Mouse (Mus musculus) intestine, embryonic 14.5 days (tissue): Measurements from ENCODE around the gene Zcchc14. TPM values are rescaled to one million over a fixed set of nuclear protein-coding genes. Genes with fewer than 3 reads are reported as not detected.

Experiments
- ATAC-seq: fragments of 200-750 bp; cut with Nextera tagmentation; replicated peaks from 2 replicates; pipeline ENCODE4 v1.8.0; 2017; ENCODE audit warnings: low read depth, moderate number of reproducible peaks, moderate TSS enrichment, moderate library complexity; ENCODE audit not compliant: low FRiP score, low TSS enrichment
- DNase-seq: peaks from one replicate; pipeline ENCODE4 v3.0.0-alpha.2; 2018; ENCODE audit warnings: low spot score
- H3K27ac ChIP-seq: fragments of 300-500 bp; sonication (generic); 2 replicates; pipeline ENCODE4 v1.5.1; 2014; ENCODE audit warnings: low read depth, mild to moderate bottlenecking, control low read depth
- H3K27me3 ChIP-seq: fragments of 300-500 bp; sonication (generic); replicated peaks from 2 replicates; pipeline ENCODE4 v1.6.1; 2014; ENCODE audit warnings: low read length, control low read depth; ENCODE audit not compliant: control insufficient read depth, insufficient read depth
- H3K36me3 ChIP-seq: fragments of 300-500 bp; sonication (generic); 2 replicates; pipeline ENCODE4 v1.6.1; 2014; ENCODE audit warnings: low read length, control low read depth; ENCODE audit not compliant: control insufficient read depth, insufficient read depth
- H3K4me1 ChIP-seq: fragments of 300-500 bp; sonication (generic); replicated peaks from 2 replicates; pipeline ENCODE4 v1.6.1; 2014; ENCODE audit warnings: low read length, control low read depth, mixed read lengths; ENCODE audit not compliant: control insufficient read depth, insufficient read depth
- H3K4me2 ChIP-seq: fragments of 300-500 bp; sonication (generic); 2 replicates; pipeline ENCODE4 v1.6.1; 2014; ENCODE audit warnings: low read length
- H3K4me3 ChIP-seq: fragments of 300-500 bp; sonication (generic); 2 replicates; pipeline ENCODE4 v1.5.1; 2014; ENCODE audit warnings: low read depth, low read length, control low read depth, mixed read lengths
- H3K9ac ChIP-seq: fragments of 300-500 bp; sonication (generic); 2 replicates; pipeline ENCODE4 v1.6.1; 2014; ENCODE audit warnings: mild to moderate bottlenecking, low read length
- H3K9me3 ChIP-seq: fragments of 300-500 bp; sonication (generic); 2 replicates; pipeline ENCODE4 v1.6.1; 2016; ENCODE audit warnings: low read length, control low read depth; ENCODE audit not compliant: control insufficient read depth
- whole genome bisulfite sequencing: fragments of 180-500 bp; shearing (Covaris S2); extraction: QIAGEN DNeasy Blood & Tissue Kit; methylation state at CpG from one replicate; pipeline ENCODE4 v1.1.7; 2014; 5-methylcytosine and 5-hydroxymethylcytosine counted together
- polyA plus RNA-seq: library from polyadenylated mRNA; unstranded; fragments of >200 nt; fragmentation: Nextera tagmentation; extraction: Ambion mirVana; gene quantifications from 2 replicates; pipeline ENCODE4 v1.2.1, GENCODE M21; 2014

Zcchc14 gene
- polyA plus RNA-seq, 1 experiment from 2014 or later: 21.9 TPM

- H3K4me2 ChIP-seq: peak overlapping the region; percentile 89
- DNase-seq (peak; percentile 57), ATAC-seq (no peak; the same call in none of the 2 replicates)
- peak overlapping the region; percentile 97 for H3K4me3 ChIP-seq
- 2% methylated on average over 44 of the region's 44 CpGs for WGBS
- no peaks in the 10 kb centered on the region for H3K9me3 ChIP-seq
- peak overlapping the region; percentile 43; the same call in 1 of the 2 replicates for H3K27ac ChIP-seq
- peaks cover 22% of the 10 kb centered on the region for H3K4me1 ChIP-seq
- H3K36me3 ChIP-seq: no peaks in the 10 kb centered on the region
- no peaks in the 10 kb centered on the region for H3K27me3 ChIP-seq
- H3K9ac ChIP-seq: peak overlapping the region; percentile 76
Measured at GRCm38 (mm10) chr8:121577751-121578675, 74.7 kb downstream of the Zcchc14 start.

GRCm38 (mm10) chr8:121575661-121576060 lies 77.0 kb downstream of the Zcchc14 start:
- H3K36me3 ChIP-seq: no peaks in the 10 kb centered on the region
- no peaks in the 10 kb centered on the region for H3K9me3 ChIP-seq
- no peak overlapping the region for H3K9ac ChIP-seq
- no peak overlapping the region for H3K4me2 ChIP-seq
- H3K27ac ChIP-seq: no peak overlapping the region
- no peak overlapping the region for H3K4me3 ChIP-seq
- H3K27me3 ChIP-seq: no peaks in the 10 kb centered on the region
- peaks cover 23% of the 10 kb centered on the region for H3K4me1 ChIP-seq
- ATAC-seq (no peak), DNase-seq (no peak)
- WGBS: 66% methylated on average over 3 of the region's 3 CpGs

- peak; percentile 68 for ATAC-seq
- Histone ChIP-seq H3K27me3 (no peaks in the 10 kb centered on the region), H3K27ac (no peak overlapping the region), H3K4me1 (peaks cover 23% of the 10 kb centered on the region), H3K36me3 (no peaks in the 10 kb centered on the region), H3K9ac (no peak overlapping the region), H3K4me2 (no peak overlapping the region), H3K9me3 (no peaks in the 10 kb centered on the region), H3K4me3 (no peak overlapping the region)
- DNase-seq: no peak
- 32% methylated on average over 3 of the region's 3 CpGs for WGBS
Measured at GRCm38 (mm10) chr8:121573275-121573674, 79.4 kb downstream of the Zcchc14 start.

- H3K9ac ChIP-seq: no peak overlapping the region
- DNase-seq (no peak), ATAC-seq (no peak)
- no peaks in the 10 kb centered on the region for H3K9me3 ChIP-seq
- no peak overlapping the region for H3K4me2 ChIP-seq
- H3K27me3 ChIP-seq: no peaks in the 10 kb centered on the region
- no peak overlapping the region for H3K4me3 ChIP-seq
- H3K27ac ChIP-seq: no peak overlapping the region
- H3K36me3 ChIP-seq: no peaks in the 10 kb centered on the region
- 71% methylated on average over 7 of the region's 7 CpGs for WGBS
- peaks cover 19% of the 10 kb centered on the region for H3K4me1 ChIP-seq
Measured at GRCm38 (mm10) chr8:121572121-121572520, 80.6 kb downstream of the Zcchc14 start.

GRCm38 (mm10) chr8:121570801-121571200 lies 81.9 kb downstream of the Zcchc14 start:
- no peak overlapping the region for H3K4me3 ChIP-seq
- no peak overlapping the region for H3K9ac ChIP-seq
- ATAC-seq (no peak), DNase-seq (no peak)
- WGBS: 79% methylated on average over 17 of the region's 17 CpGs
- no peaks in the 10 kb centered on the region for H3K27me3 ChIP-seq
- peaks cover 5% of the 10 kb centered on the region; the same call in 1 of the 2 replicates for H3K36me3 ChIP-seq
- H3K4me1 ChIP-seq: peaks cover 13% of the 10 kb centered on the region
- H3K4me2 ChIP-seq: no peak overlapping the region
- no peak overlapping the region for H3K27ac ChIP-seq
- no peaks in the 10 kb centered on the region for H3K9me3 ChIP-seq

GRCm38 (mm10) chr8:121570335-121570734 lies 82.4 kb downstream of the Zcchc14 start:
- Histone ChIP-seq H3K4me2 (no peak overlapping the region), H3K27me3 (no peaks in the 10 kb centered on the region), H3K36me3 (peaks cover 5% of the 10 kb centered on the region; the same call in 1 of the 2 replicates), H3K9me3 (no peaks in the 10 kb centered on the region), H3K9ac (no peak overlapping the region), H3K4me3 (no peak overlapping the region), H3K27ac (no peak overlapping the region), H3K4me1 (peaks cover 13% of the 10 kb centered on the region)
- 73% methylated on average over 21 of the region's 21 CpGs for WGBS
- no peak for DNase-seq
- ATAC-seq: no peak

GRCm38 (mm10) chr8:121568321-121568720 lies 84.4 kb downstream of the Zcchc14 start:
- H3K27me3 ChIP-seq: no peaks in the 10 kb centered on the region
- H3K27ac ChIP-seq: no peak overlapping the region
- H3K36me3 ChIP-seq: peaks cover 5% of the 10 kb centered on the region; the same call in 1 of the 2 replicates
- peaks cover 11% of the 10 kb centered on the region for H3K4me1 ChIP-seq
- no peak for ATAC-seq
- H3K4me3 ChIP-seq: no peak overlapping the region
- no peak overlapping the region for H3K9ac ChIP-seq
- H3K9me3 ChIP-seq: no peaks in the 10 kb centered on the region
- WGBS: 51% methylated on average over 6 of the region's 6 CpGs
- no peak overlapping the region for H3K4me2 ChIP-seq
- DNase-seq: no peak

GRCm38 (mm10) chr8:121563701-121564100 lies 89.0 kb downstream of the Zcchc14 start:
- WGBS: 68% methylated on average over 6 of the region's 6 CpGs
- peaks cover 20% of the 10 kb centered on the region for H3K36me3 ChIP-seq
- H3K9ac ChIP-seq: no peak overlapping the region
- no peak overlapping the region for H3K4me3 ChIP-seq
- H3K27ac ChIP-seq: no peak overlapping the region
- H3K9me3 ChIP-seq: no peaks in the 10 kb centered on the region
- no peak overlapping the region for H3K4me2 ChIP-seq
- no peak for ATAC-seq
- H3K27me3 ChIP-seq: no peaks in the 10 kb centered on the region
- no peak for DNase-seq
- peaks cover 7% of the 10 kb centered on the region; the same call in 1 of the 2 replicates for H3K4me1 ChIP-seq
